Mouse (Mus musculus) liver (tissue): Measurements from ENCODE around the gene Vmn1r9.
"Not testable (repeated sequence)": the region's sequence is repeated elsewhere in the genome, so short reads cannot be mapped to it uniquely, and the experiment has no call there.

Source experiments
- DNase-seq: peaks from one replicate; pipeline ENCODE4 v3.0.0-alpha.2; 2020; ENCODE audit warnings: mixed read lengths

Vmn1r9 gene

GRCm38 (mm10) chr6:57066487-57066886, at the start of gene Vmn1r9:
Gene Vmn1r9, plus strand, starts transcription at chr6:57066787.
- DNase-seq = no peak

- not testable (repeated sequence) for DNase-seq
Observed at GRCm38 (mm10) chr6:57025224-57025623, 41.4 kb upstream of the Vmn1r9 start, which contains the start of gene Vmn1r7. Gene Vmn1r7, minus strand, starts transcription at chr6:57025324.

- no peak for DNase-seq
Observed at GRCm38 (mm10) chr6:57031984-57032383, 34.6 kb upstream of the Vmn1r9 start, which contains the start of gene Vmn1r8. Gene Vmn1r8, plus strand, starts transcription at chr6:57032284.

- DNase-seq = no peak
Observed at GRCm38 (mm10) chr6:57034674-57035073, 31.9 kb upstream of the Vmn1r9 start.

- DNase-seq = no peak
Observed at GRCm38 (mm10) chr6:57063730-57064129, 2.9 kb upstream of the Vmn1r9 start.

GRCm38 (mm10) chr6:57106358-57106757, 39.8 kb downstream of the Vmn1r9 start:
- DNase-seq = no peak

- DNase-seq = no peak
Observed at GRCm38 (mm10) chr6:57109154-57109553, 42.6 kb downstream of the Vmn1r9 start, which contains the start of gene Vmn1r10. Gene Vmn1r10, plus strand, starts transcription at chr6:57109454.
